Mouse (Mus musculus): ENCODE results near the gene Trim17.

- TF ChIP-seq MXI1 (IDR thresholded peaks at IDR 0.05; ENCODE audit: low read depth, low read length) (no peak), CTCF (IDR thresholded peaks at IDR 0.05 in 2 of 3, conservative IDR thresholded peaks at IDR 0.05 in 1 of 3; ENCODE audit: control insufficient read depth in 1 of 3, insufficient read depth in 1 of 3, low read depth in 2 of 3, low read length in 3 of 3, poor library complexity in 1 of 3, severe bottlenecking in 1 of 3) (no peak), USF1 (IDR thresholded peaks at IDR 0.05; ENCODE audit: low read depth, low read length) (no peak), ZKSCAN1 (IDR thresholded peaks at IDR 0.05; ENCODE audit: low read depth, low read length) (no peak), GABPA (IDR thresholded peaks at IDR 0.05; ENCODE audit: low read depth, low read length) (no peak), EP300 (IDR thresholded peaks at IDR 0.05; ENCODE audit: low read depth in 1 of 2, low read length in 2 of 2) (no peak), MYC (IDR thresholded peaks at IDR 0.05; ENCODE audit: low read depth, low read length) (no peak), ZNF384 (IDR thresholded peaks at IDR 0.05; ENCODE audit: low read depth, low read length) (no peak)
Observed at GRCm38 (mm10) chr11:59000635-59001034, 46.1 kb downstream of the Trim17 start.

Measured in MEL (cell line).